Mouse (Mus musculus) kidney, postnatal 14 days (tissue): ENCODE results near the gene Dpf3.

Source experiments
- DNase-seq: peaks from one replicate; pipeline ENCODE4 v3.0.0; 2022; ENCODE audit warnings: mixed read lengths

Gene Dpf3

GRCm38 (mm10) chr12:83207481-83207880, 280.0 kb downstream of the Dpf3 start:
- no peak for DNase-seq

DNA sequence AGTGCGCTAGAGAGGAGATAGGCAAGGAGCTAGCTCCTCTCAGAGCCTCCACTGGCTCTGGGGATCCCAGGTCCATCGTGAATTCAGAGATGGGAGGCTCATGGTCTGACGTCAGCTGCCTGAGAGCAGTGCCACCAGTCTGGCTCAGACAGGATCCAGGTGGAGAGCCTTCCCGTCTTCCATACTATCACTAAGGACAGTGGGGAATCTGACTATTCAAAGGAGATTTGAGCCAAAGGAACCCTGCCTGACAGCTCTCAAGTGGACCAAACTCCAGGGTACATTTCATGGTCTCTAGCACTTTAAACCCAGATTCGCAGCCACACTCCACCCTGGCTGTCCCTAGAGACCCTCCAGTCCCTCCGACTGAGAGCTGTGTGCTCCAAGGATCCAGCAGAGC, 280.6 kb downstream of the Dpf3 start:
- no peak for DNase-seq

- no peak for DNase-seq
Measured at GRCm38 (mm10) chr12:83204361-83204760, 283.2 kb downstream of the Dpf3 start.

DNA sequence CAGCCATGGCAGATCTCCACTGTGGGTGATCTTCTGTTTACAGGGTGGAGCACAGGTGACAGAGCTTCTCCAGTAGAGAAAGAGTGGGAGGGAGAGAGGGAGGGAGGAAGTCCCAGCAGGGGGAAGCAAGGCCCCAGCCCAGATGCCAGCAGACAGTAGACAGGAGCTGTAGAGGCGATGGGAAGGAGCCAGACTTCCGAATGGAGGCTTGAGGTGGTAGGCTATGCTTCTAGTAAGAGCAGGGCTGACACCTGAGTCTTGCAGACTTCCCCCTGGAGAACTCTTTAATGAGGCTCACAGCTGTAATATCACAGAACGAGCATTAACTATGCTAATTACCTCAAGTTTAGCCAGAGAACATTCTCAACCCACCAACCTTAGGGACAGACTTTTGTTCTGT, 285.8 kb downstream of the Dpf3 start:
- DNase-seq: no peak

- DNase-seq: no peak
Measured at GRCm38 (mm10) chr12:83180561-83180960, 307.0 kb downstream of the Dpf3 start.

DNA sequence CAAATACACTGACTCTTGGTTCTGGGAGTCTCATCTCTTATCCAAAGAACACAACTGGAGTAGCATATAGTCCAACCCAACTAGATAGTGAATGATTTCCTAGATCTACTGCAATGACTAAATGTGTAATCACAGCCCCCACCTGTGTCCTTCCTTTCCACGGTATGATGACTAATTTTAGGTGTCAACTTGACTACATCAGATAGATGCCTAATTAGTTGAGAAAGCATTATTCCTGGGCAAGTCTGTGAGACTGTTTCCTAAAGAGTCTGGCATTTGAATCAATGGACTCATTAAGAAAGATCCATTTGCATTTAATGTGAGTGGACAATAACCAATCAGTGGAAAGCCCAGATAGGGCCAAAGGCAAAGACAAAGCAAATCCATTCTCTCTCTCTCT, 307.7 kb downstream of the Dpf3 start:
- no peak for DNase-seq

DNA sequence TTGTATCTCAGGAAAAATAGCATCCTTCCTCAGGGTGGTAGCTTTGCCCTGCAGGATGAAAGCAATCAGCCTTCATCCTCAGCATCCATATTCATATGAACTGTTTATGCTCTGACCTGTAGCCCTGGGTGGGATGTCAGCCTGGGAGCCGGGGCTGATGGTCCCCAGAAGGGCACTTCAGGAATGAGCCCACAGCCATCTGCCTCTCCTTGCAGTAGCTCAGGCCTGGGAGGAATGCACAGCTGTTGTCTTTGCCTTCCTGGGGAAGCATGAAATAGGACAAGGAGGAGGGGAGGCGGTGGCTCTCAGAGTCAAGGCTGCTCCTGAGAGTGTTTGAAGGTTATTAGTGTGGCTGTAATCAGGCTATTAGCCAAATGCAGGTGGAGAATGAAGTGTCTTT, 308.7 kb downstream of the Dpf3 start:
- no peak for DNase-seq

DNA sequence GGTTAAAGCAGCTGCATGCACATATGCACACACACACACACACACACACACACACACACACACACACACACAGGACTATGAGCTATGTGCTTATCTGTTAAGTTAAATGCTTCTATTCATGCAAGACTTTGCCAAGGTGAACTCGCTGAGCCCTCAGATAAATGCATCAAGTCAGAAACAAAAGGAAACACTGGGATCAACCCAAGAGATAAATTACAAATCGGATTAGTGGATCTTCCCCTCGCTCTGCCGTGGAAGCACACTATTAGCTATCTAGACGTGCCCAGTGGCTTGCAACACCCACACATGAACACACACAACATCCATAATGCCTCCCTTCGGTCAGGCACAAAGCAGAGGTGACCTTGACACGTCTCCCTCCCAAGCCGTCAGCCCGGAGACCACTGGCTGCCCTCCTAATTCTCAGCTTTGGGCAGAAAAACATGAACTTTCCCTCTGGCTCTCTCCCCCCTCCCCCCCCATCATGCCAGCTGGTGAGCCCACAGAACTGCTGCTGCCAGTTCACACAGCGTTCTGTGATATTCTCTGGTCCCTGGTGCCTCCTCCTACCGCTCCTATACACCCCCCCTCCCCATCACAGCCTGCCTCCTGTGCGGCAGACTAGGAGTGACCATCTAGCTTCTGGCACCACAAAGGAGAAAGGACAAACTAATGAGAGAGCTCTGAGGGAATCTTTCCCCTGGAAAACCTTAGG, 317.9 kb downstream of the Dpf3 start:
- DNase-seq: no peak

DNA sequence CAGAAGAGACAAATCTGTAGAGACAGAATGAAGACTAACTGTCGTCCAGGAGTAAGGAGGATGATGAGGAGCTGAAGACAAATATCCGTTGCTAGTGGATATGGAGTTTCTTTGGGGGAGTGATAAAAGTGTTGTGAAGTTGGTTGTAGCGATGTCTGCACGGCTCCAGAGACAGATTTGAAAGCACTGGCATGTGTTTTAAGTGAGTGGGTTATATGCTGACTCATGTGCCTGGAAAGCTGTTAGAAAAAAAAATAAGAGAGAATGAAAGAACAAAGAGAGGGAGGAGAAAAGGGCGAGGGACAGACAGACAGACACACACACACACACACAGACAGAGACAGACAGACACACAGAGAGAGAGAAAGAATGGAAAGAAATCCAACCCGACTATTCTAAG, 319.2 kb downstream of the Dpf3 start:
- no peak for DNase-seq

DNA sequence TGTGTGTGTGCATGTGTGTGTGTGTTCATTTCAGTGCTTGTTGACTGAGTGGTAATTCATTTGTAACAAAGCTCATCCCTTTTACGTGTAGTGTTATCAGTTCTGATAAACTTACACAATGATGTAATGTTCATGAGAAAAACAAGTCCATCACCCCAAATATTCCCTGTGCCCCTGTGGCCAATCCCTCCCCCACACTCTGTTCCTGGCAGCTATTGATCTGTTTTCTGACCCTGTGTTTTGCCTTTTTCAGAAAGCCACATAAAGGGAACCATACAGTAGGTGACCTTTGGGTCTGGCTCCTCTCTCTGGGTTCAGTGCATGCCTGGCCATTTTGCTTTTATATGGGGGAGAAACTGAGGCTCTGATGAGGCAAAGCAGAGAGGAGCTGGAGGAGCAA, 322.5 kb downstream of the Dpf3 start:
- no peak for DNase-seq
